8 mouse cellular contexts compared by ENCODE assay signal in the genomic region with DNA sequence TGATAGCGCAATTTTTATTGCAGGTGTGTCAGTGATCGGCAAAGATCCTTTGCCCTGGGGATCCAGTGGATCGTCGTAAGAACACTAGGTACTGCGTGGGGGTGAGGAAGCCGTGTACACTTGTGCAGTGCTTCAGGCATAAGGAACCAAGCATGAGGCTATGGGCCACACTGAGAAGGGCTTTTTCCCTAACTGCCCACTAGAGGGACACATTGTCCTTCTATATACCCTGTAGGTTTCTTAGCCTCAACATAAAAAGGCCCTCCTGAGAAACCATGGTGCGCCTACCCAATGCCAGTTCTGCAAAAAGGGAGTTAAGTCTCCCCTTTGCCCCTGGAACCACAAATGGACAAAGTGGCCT. TPM values are rescaled to one million over a fixed set of nuclear protein-coding genes. Genes with fewer than 3 reads are reported as not detected.
DNase-seq lines count a peak whose midpoint lies in the region; ATAC-seq and TF ChIP-seq lines count a peak whose summit lies in the region.

No protein-coding gene starts in this region.

- no peak for TF ChIP-seq POLR2A in heart, adult 2 months (IDR thresholded peaks at IDR 0.05; ENCODE audit: insufficient read depth, low read depth, low read length)

- H3K4me1 ChIP-seq in heart, adult 2 months (ENCODE audit: control insufficient read depth, insufficient read depth, low read length): 0 out of 2 replicates have a peak, but pooled peaks cover 1% of the 10 kb centered on the region
- peaks cover 4% of the 10 kb centered on the region; the same call in 1 of the 2 replicates for H3K4me1 ChIP-seq in limb, embryonic 11.5 days (ENCODE audit: control insufficient read depth, insufficient read depth, low read length)
- no peaks in the 10 kb centered on the region for H3K4me1 ChIP-seq in midbrain, postnatal 0 days (ENCODE audit: insufficient read depth, low read length)

- H3K27ac ChIP-seq in heart, adult 2 months: no peak overlapping the region
- H3K27ac ChIP-seq in limb, embryonic 11.5 days (replicated peaks; ENCODE audit: low read depth, low read length): no peak overlapping the region
- no peak overlapping the region for H3K27ac ChIP-seq in midbrain, postnatal 0 days (ENCODE audit: low read depth, low read length)

- H3K27me3 ChIP-seq in heart, adult 2 months (ENCODE audit: control insufficient read depth, insufficient read depth, low read length): no peaks in the 10 kb centered on the region
- H3K27me3 ChIP-seq in limb, embryonic 11.5 days (ENCODE audit: control insufficient read depth, insufficient read depth, low read length): 0 out of 2 replicates have a peak, but pooled peaks cover 4% of the 10 kb centered on the region
- H3K27me3 ChIP-seq in midbrain, postnatal 0 days (ENCODE audit: insufficient read depth, low read length): no peaks in the 10 kb centered on the region

- WGBS in heart, adult 2 months: 30% methylated on average over 7 of the region's 7 CpGs
- WGBS in limb, embryonic 11.5 days: 31% methylated on average over 7 of the region's 7 CpGs
- 32% methylated on average over 7 of the region's 7 CpGs for WGBS in midbrain, postnatal 0 days

- no peak overlapping the region for H3K4me2 ChIP-seq in limb, embryonic 11.5 days (ENCODE audit: low read depth, severe bottlenecking)
- no peak overlapping the region for H3K4me2 ChIP-seq in midbrain, postnatal 0 days (ENCODE audit: low read depth, low read length, poor library complexity, severe bottlenecking)

- DNase-seq in heart, adult 2 months: peak; percentile 21 to 44
- DNase-seq in heart, postnatal 25 days (ENCODE audit: low spot score): no peak
- DNase-seq in c-Kit-positive CD71-positive TER-119-positive erythroid progenitor cells, embryonic 14.5 days (ENCODE audit: low spot score): peak; percentile 42
- peak; percentile 77 to 87 for DNase-seq in frontal cortex, adult 2 months (ENCODE audit: extremely low spot score in 1 of 2, low spot score in 1 of 2)
- peak; percentile 64 for DNase-seq in kidney, adult 9 months
- DNase-seq in limb, embryonic 11.5 days (ENCODE audit: low spot score): peak; percentile 68
- peak; percentile 94 for DNase-seq in midbrain, postnatal 0 days (ENCODE audit: low spot score)
- DNase-seq in testis, postnatal 14 days (ENCODE audit: low spot score): peak; percentile 46

- H3K9ac ChIP-seq in heart, adult 2 months (ENCODE audit: low read depth, low read length): no peak overlapping the region
- no peak overlapping the region for H3K9ac ChIP-seq in limb, embryonic 11.5 days (ENCODE audit: low read length)
- H3K9ac ChIP-seq in midbrain, postnatal 0 days (replicated peaks; ENCODE audit: low read length, poor library complexity, severe bottlenecking): no peak overlapping the region

- no peak for ATAC-seq in limb, embryonic 11.5 days (ENCODE audit: insufficient number of reproducible peaks, low FRiP score, low TSS enrichment, low read depth)
- ATAC-seq in midbrain, postnatal 0 days (ENCODE audit: low FRiP score): peak; percentile 76

- TF ChIP-seq CTCF in heart, adult 2 months (IDR thresholded peaks at IDR 0.05): peak; percentile 53
- peak; percentile 70 for TF ChIP-seq CTCF in midbrain, postnatal 0 days (IDR thresholded peaks at IDR 0.05)

- no peaks in the 10 kb centered on the region for H3K79me2 ChIP-seq in heart, adult 2 months (replicated peaks; ENCODE audit: control insufficient read depth, insufficient read depth, low read length)

- intact Hi-C loops in heart, adult 2 months (cut with DNase I): loop anchor here (1.0 to 5.0 kb wide), 3 partner anchors 105 to 304 kb away; a partner anchor contains a TSS
- intact Hi-C loops in heart, postnatal 25 days (cut with DNase I): loop anchor here (5.0 kb wide), 1 partner anchor 304 kb away; a partner anchor contains a TSS

- no peaks in the 10 kb centered on the region for H3K36me3 ChIP-seq in heart, adult 2 months (ENCODE audit: control insufficient read depth, insufficient read depth, low read length)
- H3K36me3 ChIP-seq in limb, embryonic 11.5 days (ENCODE audit: control insufficient read depth, insufficient read depth, low read length): no peaks in the 10 kb centered on the region
- no peaks in the 10 kb centered on the region for H3K36me3 ChIP-seq in midbrain, postnatal 0 days (ENCODE audit: insufficient read depth, low read length)

- H3K4me3 ChIP-seq in heart, adult 2 months: no peak overlapping the region
- no peak overlapping the region for H3K4me3 ChIP-seq in limb, embryonic 11.5 days (ENCODE audit: low read depth, low read length)
- H3K4me3 ChIP-seq in midbrain, postnatal 0 days (ENCODE audit: low read depth, low read length): no peak overlapping the region

- no peak for TF ChIP-seq EP300 in heart, adult 2 months (IDR thresholded peaks at IDR 0.05; ENCODE audit: insufficient read depth, low read depth, low read length)

- no peaks in the 10 kb centered on the region for H3K9me3 ChIP-seq in limb, embryonic 11.5 days (ENCODE audit: control insufficient read depth, low read length)
- no peaks in the 10 kb centered on the region for H3K9me3 ChIP-seq in midbrain, postnatal 0 days (ENCODE audit: low read length)

RNA-seq across cellular contexts. Expression of a gene that starts 17.0 kb away (rescaled TPM):
- not detected for total RNA-seq in heart, adult 2 months (2021)
- polyA plus RNA-seq in heart, adult 2 months (2012; rRNA removed): 0.26 and 0.94 TPM in 2 replicates
- not detected for total RNA-seq in heart, postnatal 25 days (2021)
- polyA plus RNA-seq in frontal cortex, adult 2 months (2012; rRNA removed): 3.1 and 3.4 TPM in 2 replicates
- 1.5 and 1.9 TPM in 2 replicates for polyA plus RNA-seq in limb, embryonic 11.5 days (2014; fragmentation: Nextera tagmentation; extraction: Ambion mirVana)
- total RNA-seq in midbrain, postnatal 0 days (2014; rRNA removed): 1.5 and 5.1 TPM in 2 replicates
- 2.5 and 2.8 TPM in 2 replicates for polyA plus RNA-seq in midbrain, postnatal 0 days (2015; fragmentation: Nextera tagmentation; extraction: Ambion mirVana)

RNA-seq across cellular contexts. Expression of a gene that starts 26.7 kb away (rescaled TPM):
- total RNA-seq in heart, adult 2 months (2021): not detected
- polyA plus RNA-seq in heart, adult 2 months (2012; rRNA removed): 0.09 TPM in 1 of 2 replicates, not detected in the other
- not detected for total RNA-seq in heart, postnatal 25 days (2021)
- polyA plus RNA-seq in frontal cortex, adult 2 months (2012; rRNA removed): 4.5 and 5.2 TPM in 2 replicates
- not detected in 2 replicates for polyA plus RNA-seq in limb, embryonic 11.5 days (2014; fragmentation: Nextera tagmentation; extraction: Ambion mirVana)
- 12.6 and 15.2 TPM in 2 replicates for total RNA-seq in midbrain, postnatal 0 days (2014; rRNA removed)
- polyA plus RNA-seq in midbrain, postnatal 0 days (2015; fragmentation: Nextera tagmentation; extraction: Ambion mirVana): 4.1 and 4.7 TPM in 2 replicates
